Mouse (Mus musculus): ENCODE data around the gene Dcaf5. TPM values are rescaled to one million over a fixed set of nuclear protein-coding genes. Genes with fewer than 3 reads are reported as not detected.

The Dcaf5 gene
- polyA plus RNA-seq, 2 experiments = 13.9 to 27.8 TPM

DNA sequence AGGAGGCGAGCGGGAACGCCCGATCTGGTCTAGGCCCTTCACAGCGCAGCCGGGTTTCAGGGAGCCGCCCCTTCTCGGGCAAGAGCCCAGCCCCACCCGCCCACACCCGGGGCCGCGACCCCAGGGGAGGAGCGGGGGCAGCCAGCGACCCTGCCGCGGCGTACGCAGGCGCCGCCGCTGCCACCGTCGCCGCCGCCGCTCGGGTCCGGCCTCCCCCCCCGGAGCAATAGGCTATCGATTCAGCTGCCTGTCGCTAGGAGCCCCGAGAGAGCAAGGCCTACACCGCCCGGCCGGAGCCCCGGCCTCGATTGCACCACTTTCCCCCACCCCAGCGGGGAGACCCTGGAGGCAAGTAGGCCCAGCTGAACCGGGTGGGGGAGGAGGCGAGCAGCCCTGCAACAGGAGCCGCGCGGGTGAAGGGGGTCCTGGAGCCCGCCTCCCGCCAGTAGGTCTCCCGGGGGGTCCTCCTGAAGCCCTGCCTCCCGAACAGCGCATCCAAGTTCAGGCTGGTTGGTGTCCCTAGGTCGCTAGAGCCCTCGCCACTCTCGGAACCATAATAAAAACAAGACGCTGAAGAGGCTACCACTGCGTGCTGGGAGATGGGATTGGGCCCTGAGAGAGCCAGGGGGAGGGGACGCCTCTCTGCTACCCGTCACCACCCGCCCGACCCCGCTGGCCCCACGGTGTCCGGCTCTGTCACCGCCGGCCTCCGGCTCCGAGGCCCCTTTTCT, 1.3 kb downstream of the Dcaf5 start:
- H3K9ac ChIP-seq (ENCODE audit: low read depth, low read length, severe bottlenecking) = peak overlapping the region; percentile 84
- no peaks in the 10 kb centered on the region for H3K27me3 ChIP-seq (ENCODE audit: control insufficient read depth, insufficient read depth, low read length)
- peak overlapping the region; percentile 91 for H3K4me3 ChIP-seq (replicated peaks; ENCODE audit: low read length)
- DNase-seq (ENCODE audit: low spot score) (peak; percentile 61), ATAC-seq (ENCODE audit: low FRiP score, low read depth) (peak; percentile 73)
- peaks cover 7% of the 10 kb centered on the region for H3K36me3 ChIP-seq (ENCODE audit: control insufficient read depth, insufficient read depth, low read length)
- peak overlapping the region; percentile 91 for H3K27ac ChIP-seq (replicated peaks; ENCODE audit: low read depth, low read length)
- no peaks in the 10 kb centered on the region for H3K9me3 ChIP-seq (ENCODE audit: control insufficient read depth, low read length)
- H3K4me2 ChIP-seq (replicated peaks; ENCODE audit: low read depth, low read length, severe bottlenecking) = peak overlapping the region; percentile 77
- TF ChIP-seq POLR2A (IDR thresholded peaks at IDR 0.05; ENCODE audit: borderline replicate concordance, extremely low read depth, insufficient read depth, insufficient read length) = no peak
- 0% methylated on average over 39 of the region's 64 CpGs for whole genome bisulfite sequencing
- no peaks in the 10 kb centered on the region for H3K4me1 ChIP-seq (ENCODE audit: control insufficient read depth, insufficient read depth, low read length)

DNA sequence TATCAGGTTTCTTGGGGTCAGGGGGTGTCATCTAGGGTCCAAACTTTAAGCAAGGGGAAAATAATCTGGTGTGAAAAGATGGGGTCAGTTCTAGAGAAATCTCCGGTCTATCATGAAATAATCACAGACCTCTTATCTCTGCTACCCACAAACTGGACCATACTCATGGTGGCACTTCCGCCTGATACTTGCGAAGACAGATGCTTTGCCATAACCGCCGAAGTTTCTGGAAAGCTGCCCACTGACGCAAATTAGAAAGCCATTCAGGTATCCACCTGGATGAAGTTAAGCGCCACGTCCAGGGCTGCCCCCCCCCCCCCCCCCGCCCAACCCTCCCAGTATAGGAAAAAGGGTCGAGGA, 1.8 kb downstream of the Dcaf5 start:
- ATAC-seq (ENCODE audit: low FRiP score, low read depth) (no peak), DNase-seq (ENCODE audit: low spot score) (no peak)
- Histone ChIP-seq H3K4me2 (replicated peaks; ENCODE audit: low read depth, low read length, severe bottlenecking) (peak overlapping the region; percentile 77), H3K9me3 (ENCODE audit: control insufficient read depth, low read length) (no peaks in the 10 kb centered on the region), H3K27ac (replicated peaks; ENCODE audit: low read depth, low read length) (peak overlapping the region; percentile 91), H3K4me3 (replicated peaks; ENCODE audit: low read length) (peak overlapping the region; percentile 91), H3K9ac (ENCODE audit: low read depth, low read length, severe bottlenecking) (peak overlapping the region; percentile 84), H3K4me1 (ENCODE audit: control insufficient read depth, insufficient read depth, low read length) (no peaks in the 10 kb centered on the region), H3K36me3 (ENCODE audit: control insufficient read depth, insufficient read depth, low read length) (peaks cover 7% of the 10 kb centered on the region), H3K27me3 (ENCODE audit: control insufficient read depth, insufficient read depth, low read length) (no peaks in the 10 kb centered on the region)
- TF ChIP-seq POLR2A (IDR thresholded peaks at IDR 0.05; ENCODE audit: borderline replicate concordance, extremely low read depth, insufficient read depth, insufficient read length) = no peak
- 5% methylated on average over 6 of the region's 10 CpGs for WGBS

DNA sequence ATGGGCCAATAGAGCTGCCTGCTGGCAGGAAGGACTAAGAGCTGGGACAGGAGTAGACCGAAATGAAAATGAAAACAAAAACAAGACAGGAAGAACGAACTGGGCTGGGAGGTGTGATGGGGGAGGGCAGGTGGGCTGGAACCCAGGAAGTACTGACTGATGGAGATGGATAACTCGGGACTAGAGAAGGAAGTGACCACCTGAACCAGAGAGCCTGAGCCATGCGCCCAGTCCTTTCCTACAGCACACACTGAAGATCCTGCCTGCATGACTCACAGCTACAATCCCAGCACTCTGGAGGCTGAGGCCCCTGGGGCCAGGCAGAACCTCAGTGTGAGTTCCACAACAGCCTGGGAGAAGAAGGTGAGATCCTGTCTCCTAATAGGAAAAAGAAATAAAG, 3.1 kb downstream of the Dcaf5 start:
- WGBS = 69% methylated on average over 4 of the region's 4 CpGs
- no peak for TF ChIP-seq POLR2A (IDR thresholded peaks at IDR 0.05; ENCODE audit: borderline replicate concordance, extremely low read depth, insufficient read depth, insufficient read length)
- Histone ChIP-seq H3K4me2 (replicated peaks; ENCODE audit: low read depth, low read length, severe bottlenecking) (no peak overlapping the region), H3K27me3 (ENCODE audit: control insufficient read depth, insufficient read depth, low read length) (no peaks in the 10 kb centered on the region), H3K27ac (replicated peaks; ENCODE audit: low read depth, low read length) (no peak overlapping the region), H3K36me3 (ENCODE audit: control insufficient read depth, insufficient read depth, low read length) (peaks cover 7% of the 10 kb centered on the region), H3K9me3 (ENCODE audit: control insufficient read depth, low read length) (no peaks in the 10 kb centered on the region), H3K4me3 (replicated peaks; ENCODE audit: low read length) (no peak overlapping the region), H3K9ac (ENCODE audit: low read depth, low read length, severe bottlenecking) (no peak overlapping the region), H3K4me1 (ENCODE audit: control insufficient read depth, insufficient read depth, low read length) (no peaks in the 10 kb centered on the region)
- no peak for ATAC-seq (ENCODE audit: low FRiP score, low read depth)
- DNase-seq (ENCODE audit: low spot score) = no peak

- Histone ChIP-seq H3K9me3 (ENCODE audit: control insufficient read depth, low read length) (no peaks in the 10 kb centered on the region), H3K4me3 (replicated peaks; ENCODE audit: low read length) (no peak overlapping the region), H3K9ac (ENCODE audit: low read depth, low read length, severe bottlenecking) (no peak overlapping the region), H3K4me1 (ENCODE audit: control insufficient read depth, insufficient read depth, low read length) (no peaks in the 10 kb centered on the region), H3K36me3 (ENCODE audit: control insufficient read depth, insufficient read depth, low read length) (peaks cover 26% of the 10 kb centered on the region), H3K27ac (replicated peaks; ENCODE audit: low read depth, low read length) (no peak overlapping the region), H3K27me3 (ENCODE audit: control insufficient read depth, insufficient read depth, low read length) (no peaks in the 10 kb centered on the region), H3K4me2 (replicated peaks; ENCODE audit: low read depth, low read length, severe bottlenecking) (no peak overlapping the region)
- ATAC-seq (ENCODE audit: low FRiP score, low read depth) (no peak), DNase-seq (ENCODE audit: low spot score) (no peak)
- 91% methylated on average over 3 of the region's 3 CpGs for WGBS
- TF ChIP-seq POLR2A (IDR thresholded peaks at IDR 0.05; ENCODE audit: borderline replicate concordance, extremely low read depth, insufficient read depth, insufficient read length) = no peak
Observed at GRCm38 (mm10) chr12:80427683-80428082, 8.7 kb downstream of the Dcaf5 start.

DNA sequence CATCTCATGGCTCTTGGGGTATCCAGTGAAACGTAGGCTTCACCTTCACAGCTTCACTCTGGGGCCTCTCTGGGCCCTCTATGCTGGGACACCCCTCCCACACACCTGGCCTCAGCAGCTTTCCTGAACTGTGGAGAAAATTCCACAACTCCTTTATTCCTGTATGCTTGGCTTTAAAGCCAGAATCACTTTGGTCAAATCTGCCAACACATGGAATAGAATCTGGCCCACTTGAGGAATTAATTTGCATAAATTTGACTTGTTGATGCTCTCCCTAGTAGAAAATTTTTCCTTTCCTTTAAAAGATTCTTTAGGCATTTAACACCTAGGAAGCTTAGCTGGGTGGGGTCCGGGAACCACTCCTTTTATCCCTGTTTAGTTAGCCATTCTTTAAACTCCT, 21.3 kb downstream of the Dcaf5 start:
- H3K4me2 ChIP-seq (replicated peaks; ENCODE audit: low read depth, low read length, severe bottlenecking) = no peak overlapping the region
- DNase-seq (ENCODE audit: low spot score) (no peak), ATAC-seq (ENCODE audit: low FRiP score, low read depth) (no peak)
- no peak for TF ChIP-seq POLR2A (IDR thresholded peaks at IDR 0.05; ENCODE audit: borderline replicate concordance, extremely low read depth, insufficient read depth, insufficient read length)
- H3K27me3 ChIP-seq (ENCODE audit: control insufficient read depth, insufficient read depth, low read length) = no peaks in the 10 kb centered on the region
- no peak overlapping the region for H3K27ac ChIP-seq (replicated peaks; ENCODE audit: low read depth, low read length)
- peaks cover 5% of the 10 kb centered on the region; the same call in 1 of the 2 replicates for H3K9me3 ChIP-seq (ENCODE audit: control insufficient read depth, low read length)
- WGBS = 97% methylated on average over 2 of the region's 2 CpGs
- H3K4me1 ChIP-seq (ENCODE audit: control insufficient read depth, insufficient read depth, low read length) = no peaks in the 10 kb centered on the region
- H3K4me3 ChIP-seq (replicated peaks; ENCODE audit: low read length) = no peak overlapping the region
- H3K36me3 ChIP-seq (ENCODE audit: control insufficient read depth, insufficient read depth, low read length) = peaks cover 43% of the 10 kb centered on the region
- no peak overlapping the region for H3K9ac ChIP-seq (ENCODE audit: low read depth, low read length, severe bottlenecking)
